Mouse (Mus musculus) kidney, postnatal 36 days (tissue): Measurements from ENCODE around the gene Msn.

Experiments
- DNase-seq, 2 experiments: peaks; one replicate each; pipeline ENCODE4 v3.0.0; 2021 to 2022; ENCODE audit warnings: mixed read lengths in 2 of 2

Msn gene

GRCm38 (mm10) chrX:96095509-96096499 lies at the start of gene Msn:
Gene Msn, plus strand, starts transcription at chrX:96096042.
- peak; percentile 74 to 81 for DNase-seq

GRCm38 (mm10) chrX:96052798-96053197 lies 43.0 kb upstream of the Msn start:
- DNase-seq: peak; percentile 43 to 45

GRCm38 (mm10) chrX:96077747-96078146 lies 18.1 kb upstream of the Msn start:
- DNase-seq: no peak

GRCm38 (mm10) chrX:96086259-96086658 lies 9.6 kb upstream of the Msn start:
- DNase-seq: no peak

- DNase-seq: peak; percentile 62 to 72
Observed at GRCm38 (mm10) chrX:96096513-96097210, 820 bp downstream of the Msn start.

GRCm38 (mm10) chrX:96097491-96097970 lies 1.7 kb downstream of the Msn start:
- DNase-seq: peak in 1 of 2 experiments; percentile 4

GRCm38 (mm10) chrX:96099003-96099402 lies 3.2 kb downstream of the Msn start:
- DNase-seq: peak; percentile 36 to 66

- DNase-seq: peak; percentile 62 to 71
Observed at GRCm38 (mm10) chrX:96107427-96108291, 11.8 kb downstream of the Msn start.

- no peak for DNase-seq
Observed at GRCm38 (mm10) chrX:96113106-96113634, 17.3 kb downstream of the Msn start.

GRCm38 (mm10) chrX:96115501-96115900 lies 19.7 kb downstream of the Msn start:
- DNase-seq: no peak

GRCm38 (mm10) chrX:96117366-96117765 lies 21.5 kb downstream of the Msn start:
- DNase-seq: no peak

- DNase-seq: no peak
Observed at GRCm38 (mm10) chrX:96119997-96120396, 24.2 kb downstream of the Msn start.

GRCm38 (mm10) chrX:96121912-96122311 lies 26.1 kb downstream of the Msn start:
- no peak for DNase-seq

- no peak for DNase-seq
Observed at GRCm38 (mm10) chrX:96126803-96127202, 31.0 kb downstream of the Msn start.

GRCm38 (mm10) chrX:96130139-96130538 lies 34.3 kb downstream of the Msn start:
- peak; percentile 63 to 70 for DNase-seq

- peak; percentile 43 to 56 for DNase-seq
Observed at GRCm38 (mm10) chrX:96130663-96131062, 34.8 kb downstream of the Msn start.

- peak; percentile 55 to 66 for DNase-seq
Observed at GRCm38 (mm10) chrX:96133260-96133659, 37.4 kb downstream of the Msn start.

GRCm38 (mm10) chrX:96134243-96134661 lies 38.4 kb downstream of the Msn start:
- no peak for DNase-seq

GRCm38 (mm10) chrX:96134840-96135580 lies 39.2 kb downstream of the Msn start:
- DNase-seq: peak in 1 of 2 experiments; percentile 21

GRCm38 (mm10) chrX:96135581-96135980 lies 39.7 kb downstream of the Msn start:
- DNase-seq: peak; percentile 21 to 29

- DNase-seq: no peak
Observed at GRCm38 (mm10) chrX:96139262-96139661, 43.4 kb downstream of the Msn start.
